Mouse (Mus musculus) myocyte (in vitro differentiated cells): Measurements from ENCODE around the gene Zfp318. TPM values are rescaled to one million over a fixed set of nuclear protein-coding genes. Genes with fewer than 3 reads are reported as not detected.

Experiments used
- H3K27me3 ChIP-seq: one replicate; pipeline ENCODE4 v1.6.1; 2011; ENCODE audit not compliant: control insufficient read depth, insufficient read depth, insufficient read length
- H3K36me3 ChIP-seq: one replicate; pipeline ENCODE4 v1.6.1; 2011; ENCODE audit not compliant: control insufficient read depth, insufficient read depth
- H3K4me2 ChIP-seq: one replicate; pipeline ENCODE4 v1.6.1; 2011; ENCODE audit warnings: low read depth, control low read depth
- H3K4me3 ChIP-seq: one replicate; pipeline ENCODE4 v1.5.1; 2011; ENCODE audit warnings: mild to moderate bottlenecking, control low read depth, moderate library complexity
- H3K79me2 ChIP-seq: one replicate; pipeline ENCODE4 v1.6.1; 2011; ENCODE audit not compliant: control insufficient read depth, insufficient read depth
- H3ac ChIP-seq: one replicate; pipeline ENCODE4 v1.6.1; 2011; ENCODE audit not compliant: control insufficient read depth, insufficient read length
- CEBPB ChIP-seq: IDR thresholded peaks from 2 replicates; pipeline ENCODE4 v1.6.1; 2011; ENCODE audit warnings: mild to moderate bottlenecking, moderate library complexity; ENCODE audit not compliant: poor library complexity, insufficient read depth, severe bottlenecking
- E2F4 ChIP-seq: IDR thresholded peaks from one replicate; pipeline ENCODE4 v1.6.1; 2011; ENCODE audit warnings: mild to moderate bottlenecking, control low read depth, moderate library complexity; ENCODE audit not compliant: insufficient read depth
- MAX ChIP-seq: IDR thresholded peaks from one replicate; pipeline ENCODE4 v1.6.1; 2011; ENCODE audit warnings: low read depth, mild to moderate bottlenecking, control low read depth
- MYOD1 ChIP-seq, 3 experiments: IDR thresholded peaks; one replicate each; pipeline ENCODE4 v1.6.1; 2011; ENCODE audit warnings: control low read depth in 2 of 3, low read depth in 2 of 3, mild to moderate bottlenecking in 2 of 3, moderate library complexity in 1 of 3; ENCODE audit not compliant: insufficient read length in 2 of 3, control insufficient read depth in 1 of 3
- MYOG ChIP-seq, 3 experiments: IDR thresholded peaks; one replicate each; pipeline ENCODE4 v1.6.1; 2011; ENCODE audit warnings: control low read depth in 2 of 3, low read depth in 2 of 3, mild to moderate bottlenecking in 2 of 3; ENCODE audit not compliant: insufficient read length in 2 of 3, control insufficient read depth in 1 of 3, insufficient read depth in 1 of 3
- POLR2A ChIP-seq: IDR thresholded peaks from one replicate; pipeline ENCODE4 v1.6.1; 2011; ENCODE audit warnings: low read depth, mild to moderate bottlenecking, control low read depth, moderate library complexity; ENCODE audit not compliant: insufficient read length
- POLR2AphosphoS2 ChIP-seq: IDR thresholded peaks from one replicate; pipeline ENCODE4 v1.6.1; 2011; ENCODE audit warnings: low read depth, control low read depth; ENCODE audit not compliant: insufficient read length
- REST ChIP-seq: IDR thresholded peaks from one replicate; pipeline ENCODE4 v1.6.1; 2011; ENCODE audit warnings: mild to moderate bottlenecking, control low read depth, moderate library complexity; ENCODE audit not compliant: insufficient read depth, insufficient read length
- SRF ChIP-seq: IDR thresholded peaks from one replicate; pipeline ENCODE4 v1.6.1; 2011; ENCODE audit warnings: low read depth; ENCODE audit not compliant: control insufficient read depth, insufficient read length
- TCF12 ChIP-seq: IDR thresholded peaks from one replicate; pipeline ENCODE4 v1.6.1; 2011; ENCODE audit warnings: mild to moderate bottlenecking, control low read depth; ENCODE audit not compliant: poor library complexity, insufficient read depth, severe bottlenecking
- TCF3 ChIP-seq: IDR thresholded peaks from one replicate; pipeline ENCODE4 v1.6.1; 2011; ENCODE audit warnings: low read depth, control low read depth; ENCODE audit not compliant: insufficient read length
- USF1 ChIP-seq: IDR thresholded peaks from one replicate; pipeline ENCODE4 v1.6.1; 2011; ENCODE audit warnings: low read depth, mild to moderate bottlenecking, control low read depth, moderate library complexity
- polyA plus RNA-seq: library from polyadenylated mRNA; unstranded; fragments of >200 nt; fragmentation: generic; extraction: Trizol; gene quantifications from one replicate; pipeline ENCODE4 v1.2.1, GENCODE M21; 2012; ENCODE audit warnings: missing spikeins

The Zfp318 gene
- polyA plus RNA-seq, 1 experiment, result 4.2 TPM

DNA sequence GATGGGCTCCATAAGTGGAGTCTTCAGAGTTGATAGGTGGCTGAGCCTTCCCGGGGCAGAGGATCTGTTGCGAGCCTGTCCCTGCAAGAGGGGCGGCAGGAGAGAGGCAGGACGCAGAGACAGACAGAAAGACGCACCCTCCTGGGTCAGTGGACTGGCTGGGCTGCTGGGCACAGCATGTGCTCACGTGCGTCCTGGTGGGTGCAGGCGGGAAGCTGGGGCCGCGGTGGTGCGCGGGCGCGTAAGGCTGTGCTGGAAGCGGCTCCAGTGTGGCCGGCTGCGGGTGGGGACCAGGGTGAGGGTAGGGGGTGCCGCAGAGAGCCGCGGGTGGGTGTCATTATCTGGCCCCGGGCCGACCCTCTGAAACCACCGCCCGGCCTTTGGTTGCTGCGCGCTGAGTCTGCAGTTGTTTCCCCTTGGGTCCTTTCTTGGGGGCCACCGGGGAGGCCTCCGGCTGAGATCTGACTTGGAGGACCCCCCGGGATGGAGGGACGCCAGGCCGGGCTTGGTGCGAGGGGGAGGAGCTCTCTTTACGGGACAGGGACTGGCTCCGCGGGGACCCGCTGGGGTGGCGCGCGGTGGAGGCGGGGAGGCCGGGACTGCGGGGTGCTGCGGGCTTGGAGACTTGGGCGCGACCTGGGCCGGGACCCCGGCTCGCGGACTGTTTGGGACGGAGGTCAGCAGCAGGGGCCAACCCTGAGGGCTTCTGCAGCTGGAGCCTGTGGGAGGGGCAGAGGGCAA lies 61.5 kb downstream of the Zfp318 start:
- H3K4me3 ChIP-seq, result no peak overlapping the region
- peaks cover 86% of the 10 kb centered on the region for H3K27me3 ChIP-seq
- TF ChIP-seq MYOG (IDR thresholded peaks at IDR 0.05; ENCODE audit: control insufficient read depth in 1 of 3, insufficient read depth in 1 of 3, insufficient read length in 2 of 3, low read depth in 2 of 3) (no peak), POLR2A (no peak), CEBPB (no peak), SRF (no peak), POLR2AphosphoS2 (no peak), USF1 (no peak), REST (no peak), MYOD1 (IDR thresholded peaks at IDR 0.05; ENCODE audit: control insufficient read depth in 1 of 3, insufficient read length in 2 of 3, low read depth in 2 of 3) (no peak), TCF3 (no peak), MAX (no peak), E2F4 (no peak), TCF12 (no peak)

GRCm38 (mm10) chr17:46446264-46446663 lies 62.7 kb downstream of the Zfp318 start:
- Histone ChIP-seq H3ac (no peak overlapping the region), H3K4me2 (no peak overlapping the region), H3K4me3 (no peak overlapping the region), H3K36me3 (no peaks in the 10 kb centered on the region), H3K79me2 (no peaks in the 10 kb centered on the region), H3K27me3 (peaks cover 91% of the 10 kb centered on the region)
- TF ChIP-seq REST (no peak), TCF3 (no peak), POLR2A (no peak), USF1 (no peak), E2F4 (no peak), CEBPB (no peak), MAX (no peak), MYOG (IDR thresholded peaks at IDR 0.05; ENCODE audit: control insufficient read depth in 1 of 3, insufficient read depth in 1 of 3, insufficient read length in 2 of 3, low read depth in 2 of 3) (no peak), SRF (no peak), POLR2AphosphoS2 (no peak), TCF12 (no peak), MYOD1 (IDR thresholded peaks at IDR 0.05; ENCODE audit: control insufficient read depth in 1 of 3, insufficient read length in 2 of 3, low read depth in 2 of 3) (no peak)

More for the DNA sequence above, 61.5 kb downstream of the Zfp318 start:
- Histone ChIP-seq H3ac (no peak overlapping the region), H3K4me2 (no peak overlapping the region), H3K36me3 (no peaks in the 10 kb centered on the region), H3K79me2 (no peaks in the 10 kb centered on the region)

DNA sequence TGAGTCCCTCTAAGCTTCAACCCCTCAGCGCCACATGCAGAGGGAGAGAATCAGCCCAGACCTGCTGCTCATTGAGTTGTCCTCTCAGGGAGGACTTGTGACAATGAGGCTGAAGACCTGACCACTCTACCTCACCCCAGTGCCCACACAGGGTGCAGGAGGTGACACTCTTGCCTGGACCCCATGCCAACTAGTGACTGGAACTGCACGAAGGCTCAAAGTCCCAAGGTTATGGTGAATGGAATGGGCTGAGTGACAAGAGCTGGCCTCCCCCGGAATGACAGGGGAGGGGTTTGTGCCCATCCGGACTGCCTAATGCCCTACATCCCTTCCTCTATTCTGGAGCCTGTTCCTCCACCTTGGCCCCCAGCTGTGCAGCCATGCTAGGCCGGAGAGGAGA lies 69.2 kb downstream of the Zfp318 start:
- no peak overlapping the region for H3K4me3 ChIP-seq
- no peaks in the 10 kb centered on the region for H3K79me2 ChIP-seq
- no peaks in the 10 kb centered on the region for H3K36me3 ChIP-seq
- H3K27me3 ChIP-seq, result peaks cover 80% of the 10 kb centered on the region
- H3ac ChIP-seq, result no peak overlapping the region
- no peak overlapping the region for H3K4me2 ChIP-seq
- TF ChIP-seq TCF12 (no peak), TCF3 (no peak), USF1 (no peak), CEBPB (no peak), REST (no peak), E2F4 (no peak), MAX (no peak), MYOG (IDR thresholded peaks at IDR 0.05; ENCODE audit: control insufficient read depth in 1 of 3, insufficient read depth in 1 of 3, insufficient read length in 2 of 3, low read depth in 2 of 3) (no peak), SRF (no peak), POLR2AphosphoS2 (no peak), MYOD1 (IDR thresholded peaks at IDR 0.05; ENCODE audit: control insufficient read depth in 1 of 3, insufficient read length in 2 of 3, low read depth in 2 of 3) (no peak), POLR2A (no peak)

DNA sequence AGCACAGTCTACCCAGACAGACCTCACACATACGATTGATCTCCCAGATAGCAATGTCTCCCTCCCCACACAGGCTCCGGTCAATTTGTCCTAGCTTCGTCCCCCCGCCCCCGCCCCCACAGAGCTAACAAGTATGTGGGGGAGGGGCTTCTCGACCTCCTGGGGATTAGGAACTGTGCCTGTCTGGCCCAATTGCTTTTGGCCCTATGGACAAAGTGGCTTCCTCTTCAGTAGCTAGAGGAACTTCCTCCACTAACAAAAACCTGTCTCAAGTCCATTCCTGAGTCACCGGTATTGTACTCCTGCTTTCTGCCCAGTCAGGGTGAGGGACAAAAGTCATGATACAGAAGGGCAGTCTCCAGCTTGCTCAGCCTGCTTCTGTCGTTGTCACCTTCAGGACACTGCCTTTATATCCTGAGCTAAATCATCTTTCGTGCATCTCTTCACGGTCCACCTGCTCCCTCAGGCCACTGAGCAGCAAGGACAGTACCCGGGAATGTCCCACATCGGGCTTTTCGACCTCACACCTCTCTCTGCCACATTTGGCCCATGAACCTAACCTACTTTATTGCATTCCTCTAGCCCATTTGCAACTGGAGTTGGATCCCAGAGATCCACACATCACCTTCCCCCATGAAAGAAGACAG lies 69.9 kb downstream of the Zfp318 start:
- no peaks in the 10 kb centered on the region for H3K79me2 ChIP-seq
- H3K27me3 ChIP-seq, result peaks cover 80% of the 10 kb centered on the region
- H3K36me3 ChIP-seq, result no peaks in the 10 kb centered on the region
- no peak overlapping the region for H3K4me3 ChIP-seq
- no peak overlapping the region for H3ac ChIP-seq
- TF ChIP-seq CEBPB (no peak), USF1 (no peak), E2F4 (no peak), MYOD1 (IDR thresholded peaks at IDR 0.05; ENCODE audit: control insufficient read depth in 1 of 3, insufficient read length in 2 of 3, low read depth in 2 of 3) (no peak)
- H3K4me2 ChIP-seq, result no peak overlapping the region
